Mouse (Mus musculus) R1 (cell line): Measurements from ENCODE around the gene Gpr101.

ENCODE experiments used
- DNase-seq: peaks from one replicate; pipeline ENCODE4 v3.0.0-alpha.2; 2018; ENCODE audit warnings: low read depth, low spot score

Gpr101 gene

DNA sequence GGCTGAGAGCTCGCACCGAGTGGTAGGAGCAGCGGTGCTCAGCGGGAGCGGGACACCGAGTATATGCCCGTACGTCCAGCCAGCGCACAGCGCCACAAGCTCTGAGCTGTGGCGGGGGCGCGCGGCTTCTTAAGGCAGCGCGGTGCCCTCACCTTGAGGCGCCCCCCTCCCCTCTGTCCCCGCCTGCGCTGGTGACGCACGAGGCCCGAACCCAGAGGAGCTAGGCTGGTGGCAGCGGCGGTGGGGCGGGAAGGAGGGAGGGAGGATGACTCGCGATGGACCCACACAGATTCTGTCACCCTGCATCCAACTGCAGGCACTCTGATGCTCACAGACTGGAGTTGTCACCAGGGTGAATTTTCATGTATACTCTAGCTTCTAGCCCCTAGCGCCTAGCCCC is at the start of gene Gpr101:
TSS of gene Gpr101 (minus strand) at position 124 of the 400 bp plus-strand sequence.
- DNase-seq: peak; percentile 10

DNA sequence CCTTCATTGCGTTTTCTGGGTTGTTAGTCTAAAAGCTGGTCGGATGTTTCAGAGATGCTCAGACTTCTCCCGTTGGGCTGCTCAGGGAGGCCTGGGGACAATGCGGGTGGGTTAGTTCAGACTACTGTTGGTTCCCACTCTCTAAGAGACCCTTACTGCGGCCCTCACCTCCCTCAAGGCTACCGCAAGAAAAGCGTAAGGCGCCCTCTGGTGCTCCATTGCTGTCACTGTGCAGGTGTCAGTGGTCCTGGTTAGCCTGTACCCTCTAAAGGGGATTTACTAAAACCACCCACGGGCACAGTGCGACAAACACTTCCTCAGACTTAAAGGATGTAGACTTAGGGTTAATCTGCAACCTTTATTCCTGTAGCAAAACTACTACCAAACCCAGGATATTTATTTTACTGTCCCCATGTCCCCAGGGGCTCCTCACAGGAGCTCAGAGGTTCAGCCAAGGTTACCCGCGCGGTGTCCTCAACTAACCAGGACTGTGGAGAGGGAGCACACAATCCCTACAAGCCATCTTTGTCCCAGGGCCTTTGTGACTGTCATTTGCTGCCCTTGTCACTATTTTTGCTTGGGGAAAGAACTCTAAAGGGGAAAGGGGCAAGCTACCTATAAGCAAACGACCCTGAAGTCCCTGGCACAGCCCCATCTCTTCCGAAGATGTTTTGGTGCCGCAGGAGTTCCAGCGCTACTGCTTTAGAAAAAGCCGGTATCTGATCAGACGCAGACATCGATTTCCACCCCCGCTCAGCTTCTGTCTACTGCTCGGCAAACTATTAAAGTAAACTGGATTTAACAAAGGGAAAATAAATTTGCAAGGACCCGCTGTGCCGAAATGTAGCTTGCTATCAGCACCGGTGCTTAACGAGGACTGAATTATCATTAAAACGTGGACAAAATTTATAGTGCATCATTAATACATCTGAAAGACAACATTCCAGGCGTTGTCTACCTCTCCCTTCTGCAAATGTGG is 17.8 kb upstream of the Gpr101 start:
- peak; percentile 27 for DNase-seq

DNA sequence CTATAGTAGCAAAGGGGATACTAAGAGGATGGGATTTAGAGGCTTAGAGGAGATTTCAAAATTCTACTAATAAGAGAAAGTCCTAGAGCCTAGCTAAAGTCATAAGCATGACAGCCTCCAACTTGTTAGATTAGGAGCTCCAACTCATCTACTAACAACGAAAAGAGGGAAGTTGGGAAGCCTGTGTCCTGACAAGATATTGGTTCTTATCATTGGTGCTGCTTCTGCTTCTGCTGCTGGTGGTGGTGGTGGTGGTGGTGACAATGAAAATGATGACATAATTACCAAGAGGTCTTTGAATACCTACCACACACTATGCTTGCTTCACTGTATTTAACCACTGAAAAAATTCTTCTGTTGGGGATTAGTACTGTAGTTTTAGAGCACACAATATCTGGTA is 2.7 kb upstream of the Gpr101 start:
- no peak for DNase-seq
